Mouse (Mus musculus) lung, adult 2 months (tissue): ENCODE results near the gene Zcwpw1. TPM values are rescaled to one million over a fixed set of nuclear protein-coding genes. Genes with fewer than 3 reads are reported as not detected.
A peak's percentile ranks its signal among the peaks of the same experiment; 100 is the strongest.

Experiments
- DNase-seq: peaks from one replicate; pipeline ENCODE4 v3.0.0; 2022
- H3K4me1 ChIP-seq: fragments of 200-500 bp; 2 replicates; pipeline ENCODE4 v1.6.1; 2011; ENCODE audit warnings: low read length; ENCODE audit not compliant: control insufficient read depth, insufficient read depth
- H3K4me3 ChIP-seq: fragments of 200-500 bp; replicated peaks from 2 replicates; pipeline ENCODE3; 2011; ENCODE audit warnings: low read depth, mild to moderate bottlenecking, control low read depth, low read length; ENCODE audit errors: extremely low read depth
- CTCF ChIP-seq: fragments of 200-500 bp; IDR thresholded peaks from 2 replicates; pipeline ENCODE4 v1.5.1; 2011; ENCODE audit warnings: mild to moderate bottlenecking, low read length, control low read depth; ENCODE audit not compliant: insufficient read depth
- POLR2A ChIP-seq: fragments of 200-500 bp; IDR thresholded peaks from 2 replicates; pipeline ENCODE4 v1.6.1; 2011; ENCODE audit warnings: low read depth, mild to moderate bottlenecking, control low read depth, low read length, borderline replicate concordance; ENCODE audit errors: extremely low read depth
- WGBS: fragments of 180-500 bp; shearing (Covaris S2); methylation state at CpG from one replicate; pipeline ENCODE4 v1.1.7; 2018; 5-methylcytosine and 5-hydroxymethylcytosine counted together
- polyA plus RNA-seq: library from polyadenylated mRNA; depleted of rRNA; stranded (reverse); fragments of >200 nt; gene quantifications from 2 replicates; pipeline ENCODE4 v1.2.3, GENCODE M21; 2012

Zcwpw1 gene
- polyA plus RNA-seq, 1 experiment, result 0.60 TPM

DNA sequence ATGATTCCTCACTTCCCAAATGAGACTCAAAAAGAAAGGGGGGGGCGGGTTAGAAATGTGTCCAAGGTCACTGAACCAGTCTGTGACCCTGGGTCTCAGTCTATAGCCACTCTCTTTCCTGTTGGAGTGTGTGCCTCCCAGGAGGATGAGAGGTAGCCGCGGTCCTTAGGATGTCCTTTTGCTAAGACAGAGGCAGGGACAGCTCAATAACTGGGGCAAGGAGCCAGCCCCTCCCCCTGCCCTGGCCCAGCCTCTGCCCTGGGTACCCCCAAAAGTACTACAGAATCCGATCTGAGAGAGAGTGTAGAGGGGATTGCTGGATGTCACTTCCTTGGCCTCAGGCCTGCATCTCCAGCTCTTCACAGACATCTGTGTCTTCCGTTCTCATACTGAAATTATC, 32.2 kb upstream of the Zcwpw1 start:
- H3K4me1 ChIP-seq, result peaks cover 7% of the 10 kb centered on the region
- DNase-seq, result no peak
- H3K4me3 ChIP-seq, result no peak overlapping the region
- 66% methylated on average over 5 of the region's 5 CpGs for WGBS
- TF ChIP-seq CTCF (no peak), POLR2A (no peak)

DNA sequence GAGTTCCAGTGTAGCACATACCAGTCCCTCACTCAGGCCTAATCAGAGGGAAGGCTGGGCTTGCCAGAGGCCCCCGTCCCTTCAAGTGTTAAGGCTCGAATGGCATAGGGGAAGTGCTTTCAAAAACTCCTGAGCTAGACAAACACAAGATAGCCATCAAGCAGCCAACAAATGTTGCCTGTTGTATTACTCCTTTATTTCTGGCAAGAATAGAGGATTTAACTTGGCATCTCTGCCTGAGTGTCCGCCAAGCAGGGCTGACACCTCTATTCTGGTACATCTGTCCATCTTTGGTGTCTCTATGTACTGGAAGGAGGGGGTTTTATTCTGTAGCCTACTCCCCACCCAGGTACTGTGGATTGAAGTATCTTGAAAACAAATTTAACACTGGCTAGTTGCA, 31.5 kb upstream of the Zcwpw1 start:
- no peak for DNase-seq
- Histone ChIP-seq H3K4me3 (no peak overlapping the region), H3K4me1 (peaks cover 7% of the 10 kb centered on the region)
- 24% methylated on average over 3 of the region's 3 CpGs for WGBS
- TF ChIP-seq CTCF (no peak), POLR2A (no peak)

DNA sequence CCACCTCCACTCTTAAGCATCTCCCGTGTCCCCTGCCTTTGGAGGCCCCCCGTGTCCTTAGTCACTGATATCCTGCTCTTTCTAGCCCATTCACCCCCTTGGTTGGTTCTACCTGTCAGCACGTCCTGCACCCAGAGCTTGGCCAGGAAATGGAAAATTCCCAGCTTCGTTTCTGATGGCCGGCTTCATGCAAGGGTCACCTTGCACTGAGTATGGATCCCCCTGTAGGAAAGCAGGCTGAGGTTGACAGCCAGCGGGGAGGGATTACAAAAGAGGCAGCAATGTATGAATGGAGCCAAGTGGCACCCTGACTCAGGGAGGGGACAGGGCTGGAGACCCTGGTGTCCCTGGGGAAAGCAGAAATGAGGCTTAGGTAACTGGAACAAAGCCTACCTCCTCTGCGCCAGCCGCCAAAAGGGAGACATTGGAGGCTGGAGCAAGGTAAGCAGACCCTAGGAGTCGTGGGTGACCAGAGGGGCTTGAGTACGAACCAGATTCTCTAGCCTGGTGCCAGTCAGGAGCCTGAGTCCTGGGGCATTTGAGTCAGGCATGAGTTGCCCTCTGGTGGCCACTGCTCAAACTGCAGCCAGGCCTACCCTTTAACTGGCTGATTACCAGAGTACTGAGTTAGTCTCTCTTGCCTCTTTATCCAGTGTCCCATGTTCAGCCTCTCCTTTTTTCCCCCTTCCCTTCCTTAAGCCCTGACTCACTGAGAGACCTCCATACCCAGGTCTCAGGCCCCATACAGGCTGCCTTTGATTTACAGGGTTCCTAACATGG, 30.5 kb upstream of the Zcwpw1 start:
- TF ChIP-seq CTCF (peak; percentile 97), POLR2A (no peak)
- Histone ChIP-seq H3K4me1 (peaks cover 7% of the 10 kb centered on the region), H3K4me3 (no peak overlapping the region)
- WGBS, result 44% methylated on average over 10 of the region's 10 CpGs
- DNase-seq, result peak; percentile 85

DNA sequence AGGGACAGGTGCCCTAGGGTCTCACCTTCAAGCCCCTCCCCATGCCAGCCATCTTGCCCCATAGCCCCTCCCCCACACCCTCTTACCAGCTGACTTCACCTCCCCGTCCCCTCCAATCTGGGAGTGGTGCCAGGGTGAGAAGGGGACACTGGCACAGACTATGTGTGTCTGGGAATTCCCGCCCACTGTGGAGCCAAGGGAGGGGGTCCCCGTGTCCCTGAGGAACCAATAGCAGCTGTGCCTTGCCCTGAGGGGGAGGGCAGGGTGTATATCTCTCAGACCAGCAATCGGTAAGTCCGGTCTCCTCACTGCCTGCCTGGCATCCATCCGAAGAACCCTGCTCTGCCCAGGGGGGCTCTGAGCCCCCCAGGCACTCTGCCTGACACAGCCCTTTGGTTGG, 29.7 kb upstream of the Zcwpw1 start:
- no peak for DNase-seq
- Histone ChIP-seq H3K4me3 (no peak overlapping the region), H3K4me1 (peaks cover 7% of the 10 kb centered on the region)
- 47% methylated on average over 6 of the region's 6 CpGs for WGBS
- TF ChIP-seq CTCF (no peak), POLR2A (no peak)

DNA sequence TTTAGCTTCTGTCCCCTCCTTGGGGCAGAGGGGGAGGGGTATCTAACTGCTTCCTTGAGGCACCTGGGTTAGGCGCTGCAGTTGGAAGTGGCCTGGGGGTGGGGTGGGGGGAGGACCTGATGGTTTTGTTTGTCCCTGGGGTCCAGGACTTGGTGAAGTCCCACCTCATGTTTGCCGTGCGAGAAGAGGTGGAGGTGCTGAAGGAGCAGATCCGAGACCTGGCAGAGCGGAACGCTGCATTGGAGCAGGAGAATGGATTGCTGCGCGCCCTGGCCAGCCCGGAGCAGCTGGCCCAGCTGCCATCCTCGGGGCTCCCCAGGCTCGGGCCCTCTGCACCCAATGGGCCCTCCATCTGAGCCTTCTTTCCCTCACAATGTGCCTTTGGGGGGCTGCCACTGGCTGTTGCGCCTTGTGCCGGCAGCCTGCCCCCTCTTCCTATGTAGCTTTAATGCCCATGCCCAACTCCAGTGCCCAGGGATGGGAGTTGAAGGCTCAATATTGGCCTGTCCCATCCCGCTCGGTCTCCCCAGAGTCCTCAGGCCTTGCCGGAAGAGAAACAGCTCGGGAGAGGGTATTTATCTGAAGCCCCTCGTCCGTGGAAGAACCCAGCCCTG, 28.6 kb upstream of the Zcwpw1 start:
- TF ChIP-seq CTCF, result no peak
- no peak for TF ChIP-seq POLR2A
- DNase-seq, result no peak

DNA sequence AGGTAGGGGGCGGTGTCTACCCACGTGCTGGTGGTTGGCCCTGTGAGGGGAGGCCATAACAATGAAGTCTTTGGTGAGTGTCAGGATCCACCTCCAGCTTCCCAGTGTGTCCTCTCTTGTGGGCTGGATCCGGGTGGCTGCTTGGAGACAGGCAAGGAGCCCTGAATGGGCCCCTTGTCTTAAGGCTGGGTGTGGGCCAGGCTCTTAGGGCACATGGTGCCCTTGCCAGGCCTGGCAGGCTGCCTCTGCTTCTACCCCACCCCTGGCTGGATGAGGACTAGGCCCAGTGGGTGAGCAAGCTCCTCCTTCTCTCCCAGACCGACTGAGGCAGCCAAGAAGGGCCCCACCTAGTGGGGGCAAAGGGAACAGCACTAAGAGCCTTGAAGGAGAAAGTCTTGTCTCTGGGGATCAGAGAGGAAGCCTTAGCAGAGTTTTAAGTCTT, 27.6 kb upstream of the Zcwpw1 start:
- 26% methylated on average over 4 of the region's 4 CpGs for WGBS
- H3K4me3 ChIP-seq, result no peak overlapping the region
- peak; percentile 82 for DNase-seq
- peaks cover 7% of the 10 kb centered on the region for H3K4me1 ChIP-seq
- TF ChIP-seq POLR2A, result no peak
- TF ChIP-seq CTCF, result peak; percentile 88

More for the DNA sequence above, 28.6 kb upstream of the Zcwpw1 start:
- H3K4me1 ChIP-seq, result peaks cover 7% of the 10 kb centered on the region
- H3K4me3 ChIP-seq, result no peak overlapping the region
- 91% methylated on average over 19 of the region's 19 CpGs for WGBS

DNA sequence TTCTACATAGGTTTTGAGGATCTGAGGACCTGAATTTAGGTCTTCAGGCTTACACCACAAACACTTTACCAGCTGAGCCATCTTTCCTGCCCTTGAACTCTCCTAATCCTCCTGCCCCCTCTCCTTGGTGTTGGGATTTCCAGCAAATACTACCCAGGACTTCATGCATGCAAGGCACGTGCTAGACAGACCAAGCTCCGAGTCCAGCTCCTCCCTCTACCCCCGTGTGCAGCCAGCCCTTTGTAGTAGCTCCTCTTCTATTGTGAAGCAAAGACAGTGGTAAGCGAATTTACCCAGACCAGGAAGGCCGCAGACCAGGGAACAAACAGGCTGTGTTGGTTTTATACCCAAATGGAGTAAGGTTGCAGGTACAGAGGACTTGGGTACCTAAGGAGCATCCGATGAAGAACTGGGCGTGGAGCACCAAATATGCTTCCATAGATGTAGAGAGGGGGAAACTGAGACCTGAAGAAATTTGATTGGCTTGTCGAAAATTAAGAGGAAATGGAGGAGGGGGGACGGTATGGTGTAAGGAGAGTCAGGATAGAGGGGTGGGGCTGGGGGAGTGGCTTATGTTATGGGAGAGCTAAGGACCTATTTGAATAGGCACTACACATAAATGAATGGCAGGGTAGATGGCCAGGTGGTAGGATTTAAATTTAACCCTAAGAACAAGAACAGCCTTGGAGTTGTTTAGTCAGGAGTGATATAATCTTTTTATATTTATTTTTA, 22.8 kb upstream of the Zcwpw1 start:
- no peak for DNase-seq
- no peaks in the 10 kb centered on the region for H3K4me1 ChIP-seq
- WGBS, result 65% methylated on average over 9 of the region's 9 CpGs
- H3K4me3 ChIP-seq, result no peak overlapping the region
- TF ChIP-seq CTCF (no peak), POLR2A (no peak)

DNA sequence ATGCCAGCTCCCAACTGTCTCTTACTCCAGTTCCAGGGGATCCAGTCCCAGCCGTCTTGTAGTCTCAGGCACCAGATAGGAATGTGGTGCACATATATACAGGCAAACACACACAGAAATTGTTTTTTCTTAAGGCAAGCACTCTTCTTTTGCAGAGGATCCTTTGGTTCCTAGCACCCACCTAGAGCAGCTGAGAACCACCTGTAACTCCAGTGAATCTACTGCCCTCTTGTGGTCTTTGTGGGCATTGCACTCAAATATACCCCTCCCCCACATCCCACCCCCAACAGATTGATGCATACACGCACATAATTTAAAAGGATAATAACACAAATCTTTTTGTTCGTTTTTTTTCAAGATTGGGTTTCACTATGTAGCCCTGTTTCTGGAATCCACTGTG, 21.3 kb upstream of the Zcwpw1 start:
- WGBS, result 60% methylated on average over 3 of the region's 3 CpGs
- no peak overlapping the region for H3K4me3 ChIP-seq
- DNase-seq, result no peak
- TF ChIP-seq CTCF (peak; percentile 23; the same call in 1 of the 2 replicates), POLR2A (no peak)
- H3K4me1 ChIP-seq, result no peaks in the 10 kb centered on the region

DNA sequence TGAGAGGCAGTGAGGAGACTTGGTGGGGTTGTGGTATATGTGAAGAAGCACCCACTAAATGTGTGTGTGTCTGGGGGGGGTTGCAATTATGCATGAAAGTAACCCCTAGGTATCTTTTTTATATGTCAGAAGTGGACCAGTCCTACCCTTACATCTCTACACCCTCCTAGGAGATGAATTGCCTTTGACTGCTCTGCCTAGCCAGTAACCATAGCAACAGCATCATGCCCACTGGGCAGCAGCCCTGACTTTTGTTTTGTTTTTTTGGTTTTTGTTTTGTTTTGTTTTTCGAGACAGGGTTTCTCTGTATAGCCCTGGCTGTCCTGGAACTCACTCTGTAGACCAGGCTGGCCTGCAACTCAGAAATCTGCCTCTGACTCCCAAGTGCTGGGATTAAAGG, 19.1 kb upstream of the Zcwpw1 start:
- no peaks in the 10 kb centered on the region for H3K4me1 ChIP-seq
- no peak for TF ChIP-seq POLR2A
- TF ChIP-seq CTCF, result no peak
- no peak for DNase-seq
- no peak overlapping the region for H3K4me3 ChIP-seq
- WGBS, result 75% methylated on average over 1 of the region's 1 CpGs
